Mouse (Mus musculus) CH12.LX (cell line): ENCODE measurements at regions not wholly inside any gene's neighbourhood (a gene's known extent, or its start where the extent isn't known, plus 50 kb on each side); places are given as distances from the start of the nearest gene placed in this dataset.

ENCODE experiments used
- DNase-seq: peaks from one replicate; pipeline ENCODE4 v3.0.0-alpha.2; 2013; ENCODE audit errors: extremely low read depth
- H3K27ac ChIP-seq: 2 replicates; pipeline ENCODE4 v1.5.1; 2012; ENCODE audit warnings: low read depth, mild to moderate bottlenecking, control low read depth, moderate library complexity; ENCODE audit not compliant: insufficient read depth
- H3K27me3 ChIP-seq: replicated peaks from 2 replicates; pipeline ENCODE3; 2012; ENCODE audit warnings: inconsistent platforms
- H3K36me3 ChIP-seq, 2 experiments: replicated peaks in 1 of 2; 2 replicates each; pipeline versions ENCODE3 to v1.6.1; 2012; ENCODE audit warnings: inconsistent platforms in 1 of 2, low read length in 1 of 2, mild to moderate bottlenecking in 1 of 2, mixed read lengths in 1 of 2, moderate library complexity in 1 of 2; ENCODE audit not compliant: control insufficient read depth in 1 of 2, insufficient read depth in 1 of 2
- H3K4me1 ChIP-seq, 2 experiments: 2 replicates each; pipeline ENCODE4 v1.6.1; 2012; ENCODE audit warnings: inconsistent platforms in 1 of 2, moderate library complexity in 1 of 2; ENCODE audit not compliant: insufficient read depth in 2 of 2, control insufficient read depth in 1 of 2
- H3K4me2 ChIP-seq: 2 replicates; pipeline ENCODE4 v1.6.1; 2012; ENCODE audit warnings: low read depth, mild to moderate bottlenecking, control low read depth; ENCODE audit not compliant: poor library complexity, insufficient read depth, severe bottlenecking
- H3K4me3 ChIP-seq, 3 experiments: fragments of 150-350 bp in 1 of 3; sonication (generic) in 1 of 3; replicated peaks in 1 of 3; 2 replicates each; pipeline versions ENCODE3 to v1.5.1; 2011 to 2012; ENCODE audit warnings: low read depth in 2 of 3, low read length in 2 of 3, mild to moderate bottlenecking in 2 of 3, moderate library complexity in 2 of 3, control low read depth in 1 of 3, improper control_type of control experiment in 1 of 3, inconsistent platforms in 1 of 3, mixed read lengths in 1 of 3; ENCODE audit not compliant: poor library complexity in 1 of 3
- H3K79me2 ChIP-seq: replicated peaks from 2 replicates; pipeline ENCODE4 v1.6.1; 2012; ENCODE audit warnings: mild to moderate bottlenecking, moderate library complexity; ENCODE audit not compliant: control insufficient read depth, poor library complexity, insufficient read depth, severe bottlenecking; ENCODE audit errors: extremely low read depth
- H3K9ac ChIP-seq: 2 replicates; pipeline ENCODE4 v1.6.1; 2012; ENCODE audit warnings: low read depth, mild to moderate bottlenecking, control low read depth, moderate library complexity; ENCODE audit not compliant: insufficient read depth
- H3K9me3 ChIP-seq: replicated peaks from 2 replicates; pipeline ENCODE3; 2012; ENCODE audit warnings: low read length, inconsistent platforms, mixed read lengths
- CTCF ChIP-seq, 2 experiments: IDR thresholded peaks in 1 of 2; conservative IDR thresholded peaks in 1 of 2; 2 replicates each; pipeline ENCODE4 v1.5.1; 2011 to 2012; ENCODE audit warnings: low read depth in 2 of 2, low read length in 2 of 2, improper control_type of control experiment in 1 of 2, inconsistent platforms in 1 of 2, mild to moderate bottlenecking in 1 of 2, moderate library complexity in 1 of 2
- EP300 ChIP-seq: IDR thresholded peaks from 2 replicates; pipeline ENCODE4 v1.6.1; 2011; ENCODE audit warnings: low read length, improper control_type of control experiment
- HCFC1 ChIP-seq: IDR thresholded peaks from 2 replicates; pipeline ENCODE4 v1.6.1; 2012; ENCODE audit warnings: low read depth, mild to moderate bottlenecking, inconsistent platforms, low read length, improper control_type of control experiment
- IRF4 ChIP-seq: IDR thresholded peaks from 2 replicates; pipeline ENCODE4 v1.6.1; 2014; ENCODE audit warnings: low read depth, mild to moderate bottlenecking, inconsistent platforms, low read length, improper control_type of control experiment
- JUN ChIP-seq: IDR thresholded peaks from 2 replicates; pipeline ENCODE4 v1.6.1; 2011; ENCODE audit warnings: low read depth, mild to moderate bottlenecking, low read length, improper control_type of control experiment, moderate library complexity; ENCODE audit not compliant: insufficient read depth
- NELFE ChIP-seq: IDR thresholded peaks from 2 replicates; pipeline ENCODE4 v1.6.1; 2011; ENCODE audit warnings: low read depth, low read length, improper control_type of control experiment
- PAX5 ChIP-seq: IDR thresholded peaks from 2 replicates; pipeline ENCODE4 v1.6.1; 2012; ENCODE audit warnings: low read length, inconsistent platforms, mixed read lengths
- POLR2AphosphoS2 ChIP-seq: IDR thresholded peaks from 2 replicates; pipeline ENCODE4 v1.6.1; 2011; ENCODE audit warnings: low read depth, low read length, improper control_type of control experiment
- RAD21 ChIP-seq: IDR thresholded peaks from 2 replicates; pipeline ENCODE4 v1.6.1; 2011; ENCODE audit warnings: low read depth, mild to moderate bottlenecking, low read length, improper control_type of control experiment, moderate library complexity
- RCOR1 ChIP-seq: conservative IDR thresholded peaks from 2 replicates; pipeline ENCODE4 v1.6.1; 2012; ENCODE audit warnings: low read depth, mild to moderate bottlenecking, inconsistent platforms, low read length, improper control_type of control experiment
- SIN3A ChIP-seq: IDR thresholded peaks from 2 replicates; pipeline ENCODE4 v1.6.1; 2012; ENCODE audit warnings: low read length, improper control_type of control experiment, inconsistent platforms
- TCF12 ChIP-seq: IDR thresholded peaks from 2 replicates; pipeline ENCODE4 v1.6.1; 2014; ENCODE audit warnings: low read depth, mild to moderate bottlenecking, inconsistent platforms, low read length, improper control_type of control experiment
- UBTF ChIP-seq: IDR thresholded peaks from 2 replicates; pipeline ENCODE4 v1.6.1; 2012; ENCODE audit warnings: low read depth, mild to moderate bottlenecking, inconsistent platforms, low read length, improper control_type of control experiment, moderate library complexity
- ZC3H11A ChIP-seq: IDR thresholded peaks from 2 replicates; pipeline ENCODE4 v1.6.1; 2012; ENCODE audit warnings: low read depth, mild to moderate bottlenecking, inconsistent platforms, low read length, improper control_type of control experiment
- ZKSCAN1 ChIP-seq: IDR thresholded peaks from 2 replicates; pipeline ENCODE4 v1.6.1; 2012; ENCODE audit warnings: low read depth, inconsistent platforms, low read length, improper control_type of control experiment, borderline replicate concordance
- ZNF384 ChIP-seq: IDR thresholded peaks from 2 replicates; pipeline ENCODE4 v1.6.1; 2012; ENCODE audit warnings: low read depth, low read length, improper control_type of control experiment, inconsistent platforms
- dilution Hi-C: fragments of 300-500 bp; cut with MboI; formaldehyde crosslinking; loops from 2 replicates; pipeline ENCODE4 v1.14.3; 2020; ENCODE audit warnings: low sequenced_read_pairs; ENCODE audit not compliant: extremely low pct_unique_long_range_greater_than_20kb, extremely low pct_ligation_motif_present
- in situ Hi-C: fragments of 300-500 bp; cut with MboI; formaldehyde crosslinking; loops from 3 replicates; pipeline ENCODE4 v1.14.3; 2019; ENCODE audit warnings: low sequenced_read_pairs, low pct_ligation_motif_present, low pct_unique_long_range_greater_than_20kb, mixed read lengths

DNA sequence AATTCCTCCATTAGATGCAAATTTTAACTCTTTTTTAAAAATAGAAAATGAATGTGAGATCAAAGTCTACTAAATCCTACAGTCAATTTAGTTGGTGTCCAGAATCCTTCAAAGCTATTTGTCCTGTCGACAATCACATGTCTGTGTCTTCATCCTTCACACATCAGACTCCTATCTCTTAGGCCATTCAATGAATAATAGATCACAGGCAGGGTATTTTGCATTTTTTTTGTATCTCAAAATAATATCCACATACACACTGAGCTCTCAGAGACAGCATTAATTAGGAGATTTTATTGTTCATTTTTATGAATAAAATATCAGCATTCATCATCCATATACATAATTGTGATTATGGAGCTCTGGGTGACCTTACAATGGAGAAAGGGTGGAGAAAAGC lies 427.2 kb downstream of the Hao1 start:
- Histone ChIP-seq H3K9me3 (no peaks in the 10 kb centered on the region), H3K4me3 (no peak overlapping the region)
- no peak for TF ChIP-seq ZKSCAN1
- no peak for TF ChIP-seq UBTF
- TF ChIP-seq ZNF384 = no peak
- TF ChIP-seq JUN = no peak
- TF ChIP-seq, all 38 proteins: peak for 0
- H3K4me1 ChIP-seq = no peaks in the 10 kb centered on the region
- DNase-seq = no peak
- no peaks in the 10 kb centered on the region for H3K79me2 ChIP-seq
- no peak overlapping the region for H3K27ac ChIP-seq
- H3K27me3 ChIP-seq = no peaks in the 10 kb centered on the region
- in situ Hi-C loops (no loop called here), dilution Hi-C loops (no loop called here)
- H3K36me3 ChIP-seq = no peaks in the 10 kb centered on the region
- no peak overlapping the region for H3K4me2 ChIP-seq
- no peak overlapping the region for H3K9ac ChIP-seq

DNA sequence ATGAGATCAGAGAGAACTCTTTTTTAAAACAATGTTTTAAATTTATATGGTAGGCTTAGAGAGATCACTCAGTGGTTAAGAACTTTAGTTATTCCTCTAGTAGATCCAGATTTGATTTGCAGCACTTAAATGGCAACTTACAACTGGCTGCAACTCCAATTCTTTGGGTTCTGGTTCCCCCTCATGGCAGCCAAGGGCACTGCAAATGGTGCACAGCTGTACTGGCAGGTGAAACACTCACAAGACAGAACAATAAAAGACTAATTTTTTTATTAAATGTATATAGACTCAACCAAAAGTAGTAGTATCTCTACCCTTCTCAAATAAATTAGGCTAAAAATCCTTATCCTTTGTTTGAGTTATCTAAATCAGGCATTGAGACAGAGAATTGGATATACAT lies 446.9 kb downstream of the Hao1 start:
- no peaks in the 10 kb centered on the region for H3K79me2 ChIP-seq
- H3K4me3 ChIP-seq = no peak overlapping the region
- no peak overlapping the region for H3K9ac ChIP-seq
- no peaks in the 10 kb centered on the region for H3K27me3 ChIP-seq
- H3K4me2 ChIP-seq = no peak overlapping the region
- H3K4me1 ChIP-seq = no peaks in the 10 kb centered on the region
- no peak overlapping the region for H3K27ac ChIP-seq
- peaks cover 2% of the 10 kb centered on the region for H3K9me3 ChIP-seq
- no peaks in the 10 kb centered on the region for H3K36me3 ChIP-seq
- no peak for TF ChIP-seq ZKSCAN1
- TF ChIP-seq TCF12 = no peak
- no peak; the same call in 1 of the 2 replicates for TF ChIP-seq RAD21
- TF ChIP-seq POLR2AphosphoS2 = no peak
- TF ChIP-seq ZC3H11A = no peak
- no peak for TF ChIP-seq SIN3A
- TF ChIP-seq, all 38 proteins: peak for 0
- dilution Hi-C loops (no loop called here), in situ Hi-C loops (no loop called here)
- DNase-seq = no peak

DNA sequence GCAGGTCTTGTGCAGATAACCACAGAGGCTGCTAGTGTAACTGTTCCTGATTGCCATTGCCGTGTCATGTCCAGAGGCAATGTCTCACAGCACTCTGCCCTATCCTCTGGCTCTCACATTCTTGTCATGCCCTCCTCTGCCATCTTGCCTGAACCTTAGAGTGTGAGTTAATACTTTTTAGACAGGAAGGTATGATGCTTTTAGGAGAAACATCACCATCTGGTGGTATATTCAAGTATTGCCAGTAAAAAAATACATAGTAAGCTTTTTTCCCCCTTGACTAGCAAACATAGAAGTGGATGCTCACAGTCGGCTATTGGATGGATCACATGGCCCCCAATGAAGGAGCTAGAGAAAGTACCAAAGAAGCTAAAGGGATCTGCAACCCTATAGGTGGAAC lies 465.8 kb downstream of the Hao1 start:
- Histone ChIP-seq H3K27ac (no peak overlapping the region), H3K4me2 (no peak overlapping the region), H3K9ac (no peak overlapping the region), H3K4me1 (no peaks in the 10 kb centered on the region), H3K79me2 (no peaks in the 10 kb centered on the region), H3K27me3 (no peaks in the 10 kb centered on the region), H3K9me3 (peaks cover 14% of the 10 kb centered on the region), H3K4me3 (no peak overlapping the region), H3K36me3 (no peaks in the 10 kb centered on the region)
- TF ChIP-seq NELFE = no peak
- no peak for TF ChIP-seq UBTF
- TF ChIP-seq ZC3H11A = no peak
- TF ChIP-seq HCFC1 = no peak
- peak; percentile 25 for TF ChIP-seq RAD21
- no peak for TF ChIP-seq IRF4
- no peak for TF ChIP-seq PAX5
- TF ChIP-seq RCOR1 = no peak
- peak in 1 of 2 experiments; percentile 21; a peak in 2 of 4 replicates for TF ChIP-seq CTCF (conservative IDR thresholded peaks at IDR 0.05 in 1 of 2, IDR thresholded peaks at IDR 0.05 in 1 of 2; ENCODE audit: low read depth in 2 of 2, low read length in 2 of 2)
- TF ChIP-seq EP300 = no peak
- in situ Hi-C loops (loop anchor here (25.0 kb wide), 1 partner anchor 399 kb away; no protein-coding TSS in a partner anchor), dilution Hi-C loops (no loop called here)
- DNase-seq = peak; percentile 17
